Mouse (Mus musculus) CH12.LX (cell line): ENCODE results near the gene Snrpg.

ENCODE experiments used
- CTCF ChIP-seq, 2 experiments: IDR thresholded peaks in 1 of 2; conservative IDR thresholded peaks in 1 of 2; 2 replicates each; pipeline ENCODE4 v1.5.1; 2011 to 2012; ENCODE audit warnings: low read depth in 2 of 2, low read length in 2 of 2, improper control_type of control experiment in 1 of 2, inconsistent platforms in 1 of 2, mild to moderate bottlenecking in 1 of 2, moderate library complexity in 1 of 2
- MAFK ChIP-seq: IDR thresholded peaks from 2 replicates; pipeline ENCODE4 v1.6.1; 2011; ENCODE audit warnings: low read length, improper control_type of control experiment; ENCODE audit not compliant: insufficient replicate concordance
- MAX ChIP-seq: IDR thresholded peaks from 2 replicates; pipeline ENCODE4 v1.6.1; 2011; ENCODE audit warnings: low read length, improper control_type of control experiment
- MAZ ChIP-seq: IDR thresholded peaks from 2 replicates; pipeline ENCODE4 v1.6.1; 2012; ENCODE audit warnings: low read depth, mild to moderate bottlenecking, inconsistent platforms, low read length, improper control_type of control experiment, moderate library complexity
- MXI1 ChIP-seq: IDR thresholded peaks from 2 replicates; pipeline ENCODE4 v1.6.1; 2011; ENCODE audit warnings: mild to moderate bottlenecking, low read depth, low read length, improper control_type of control experiment
- MYC ChIP-seq: IDR thresholded peaks from 2 replicates; pipeline ENCODE4 v1.6.1; 2011; ENCODE audit warnings: low read depth, mild to moderate bottlenecking, improper control_type of control experiment, low read length
- NELFE ChIP-seq: IDR thresholded peaks from 2 replicates; pipeline ENCODE4 v1.6.1; 2011; ENCODE audit warnings: low read depth, low read length, improper control_type of control experiment
- POLR2A ChIP-seq: IDR thresholded peaks from 2 replicates; pipeline ENCODE4 v1.6.1; 2011; ENCODE audit warnings: low read depth, mild to moderate bottlenecking, improper control_type of control experiment, low read length
- RAD21 ChIP-seq: IDR thresholded peaks from 2 replicates; pipeline ENCODE4 v1.6.1; 2011; ENCODE audit warnings: low read depth, mild to moderate bottlenecking, low read length, improper control_type of control experiment, moderate library complexity
- SIN3A ChIP-seq: IDR thresholded peaks from 2 replicates; pipeline ENCODE4 v1.6.1; 2012; ENCODE audit warnings: low read length, improper control_type of control experiment, inconsistent platforms
- ZKSCAN1 ChIP-seq: IDR thresholded peaks from 2 replicates; pipeline ENCODE4 v1.6.1; 2012; ENCODE audit warnings: low read depth, inconsistent platforms, low read length, improper control_type of control experiment, borderline replicate concordance
- ZMIZ1 ChIP-seq: IDR thresholded peaks from 2 replicates; pipeline ENCODE4 v1.6.1; 2012; ENCODE audit warnings: low read depth, mild to moderate bottlenecking, inconsistent platforms, low read length, improper control_type of control experiment
- ZNF384 ChIP-seq: IDR thresholded peaks from 2 replicates; pipeline ENCODE4 v1.6.1; 2012; ENCODE audit warnings: low read depth, low read length, improper control_type of control experiment, inconsistent platforms

GRCm38 (mm10) chr6:86326866-86327265, 44.2 kb upstream of the Snrpg start:
- TF ChIP-seq MAZ (no peak), ZMIZ1 (no peak), MXI1 (no peak), RAD21 (no peak), POLR2A (no peak), ZKSCAN1 (no peak), ZNF384 (no peak), MAFK (no peak), CTCF (conservative IDR thresholded peaks at IDR 0.05 in 1 of 2, IDR thresholded peaks at IDR 0.05 in 1 of 2; ENCODE audit: low read depth in 2 of 2, low read length in 2 of 2) (no peak), SIN3A (no peak), NELFE (no peak), MAX (no peak), MYC (no peak)
